Mouse (Mus musculus): ENCODE data around the gene Gm5294.

The Gm5294 gene

DNA sequence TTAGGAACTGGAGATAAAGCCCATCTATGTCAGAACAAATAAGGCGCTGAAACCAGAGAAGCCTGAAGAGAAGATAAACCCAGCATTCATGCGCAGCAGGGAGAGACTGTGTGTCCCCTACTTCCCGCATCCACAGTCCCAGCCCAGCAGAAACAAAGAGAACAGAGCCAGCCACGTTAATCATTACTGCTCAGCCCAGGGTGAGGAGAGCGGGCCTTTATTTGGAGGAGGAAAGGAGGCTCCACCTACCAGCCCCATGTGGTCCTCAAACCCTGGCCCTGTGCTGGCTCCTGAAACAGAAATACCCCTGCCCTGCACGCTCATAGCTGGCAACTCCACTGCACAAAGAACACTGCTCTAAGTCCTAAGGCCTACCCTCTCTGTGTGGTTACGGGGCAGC is 45.0 kb downstream of the Gm5294 start:
- TF ChIP-seq GATA4 (IDR thresholded peaks at IDR 0.05; ENCODE audit: insufficient replicate concordance, low read length) = no peak

DNA sequence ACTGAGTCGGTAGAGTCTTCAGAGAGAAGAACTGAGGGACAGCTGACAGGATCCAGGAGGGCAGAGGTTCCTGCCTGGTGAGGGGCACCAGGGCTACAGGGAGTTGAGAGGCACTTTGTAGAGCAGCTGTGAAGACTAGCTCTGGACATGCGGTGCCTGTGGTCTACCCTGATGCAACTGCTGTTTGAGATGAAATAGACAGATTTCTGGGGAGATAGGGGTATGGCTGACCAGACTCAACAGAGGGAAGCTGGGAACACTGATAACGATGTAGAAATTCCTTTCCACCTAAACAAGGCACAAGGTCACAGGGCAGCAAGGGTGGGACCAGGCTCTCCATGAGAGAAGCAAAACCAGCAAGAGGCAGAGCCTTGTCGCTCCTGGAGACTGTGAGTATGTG is 45.8 kb downstream of the Gm5294 start:
- no peak for TF ChIP-seq GATA4 (IDR thresholded peaks at IDR 0.05; ENCODE audit: insufficient replicate concordance, low read length)

Measured in liver, adult (tissue).